Mouse (Mus musculus): Measurements from ENCODE around the gene Zfpl1. TPM values are rescaled to one million over a fixed set of nuclear protein-coding genes. Genes with fewer than 3 reads are reported as not detected.
A peak's percentile ranks its signal among the peaks of the same experiment; 100 is the strongest.
"Not testable (repeated sequence)": the region's sequence is repeated elsewhere in the genome, so short reads cannot be mapped to it uniquely, and the experiment has no call there.

Zfpl1 gene
- polyA plus RNA-seq, 1 experiment from 2014 or later: 84.8 TPM

- ATAC-seq: no peak
- H3K9ac ChIP-seq (replicated peaks): no peak overlapping the region
- no peaks in the 10 kb centered on the region for H3K9me3 ChIP-seq
- H3K4me3 ChIP-seq (replicated peaks): no peak overlapping the region
- WGBS: 84% methylated on average over 7 of the region's 7 CpGs
- H3K36me3 ChIP-seq: peaks cover 77% of the 10 kb centered on the region
- H3K4me1 ChIP-seq (replicated peaks): peaks cover 30% of the 10 kb centered on the region
- H3K27ac ChIP-seq: no peak overlapping the region
- no peaks in the 10 kb centered on the region for H3K27me3 ChIP-seq
- no peak overlapping the region for H3K4me2 ChIP-seq (replicated peaks)
Observed at GRCm38 (mm10) chr19:6052516-6052915, 32.2 kb downstream of the Zfpl1 start.

- Histone ChIP-seq H3K4me3 (replicated peaks) (peak overlapping the region; percentile 96; the same call in 1 of the 2 replicates), H3K9me3 (no peaks in the 10 kb centered on the region), H3K4me1 (replicated peaks) (peaks cover 30% of the 10 kb centered on the region), H3K36me3 (peaks cover 58% of the 10 kb centered on the region), H3K27ac (no peak overlapping the region), H3K4me2 (replicated peaks) (peak overlapping the region; percentile 100; the same call in 1 of the 2 replicates), H3K9ac (replicated peaks) (0 out of 2 replicates have a peak overlapping the region, but pooled peaks have one; percentile 93), H3K27me3 (no peaks in the 10 kb centered on the region)
- 94% methylated on average over 11 of the region's 11 CpGs for WGBS
- no peak for ATAC-seq
Observed at GRCm38 (mm10) chr19:6048681-6049410, 35.9 kb downstream of the Zfpl1 start.

- ATAC-seq: no peak
- WGBS: 90% methylated on average over 8 of the region's 8 CpGs
Observed at GRCm38 (mm10) chr19:6047899-6048166, 36.9 kb downstream of the Zfpl1 start.

GRCm38 (mm10) chr19:6047154-6047898 is 37.4 kb downstream of the Zfpl1 start:
- H3K9me3 ChIP-seq: no peaks in the 10 kb centered on the region
- H3K4me1 ChIP-seq (replicated peaks): peaks cover 30% of the 10 kb centered on the region
- WGBS: 2% methylated on average over 44 of the region's 44 CpGs
- no peaks in the 10 kb centered on the region for H3K27me3 ChIP-seq
- peak overlapping the region; percentile 96 for H3K4me3 ChIP-seq (replicated peaks)
- H3K4me2 ChIP-seq (replicated peaks): peak overlapping the region; percentile 100
- ATAC-seq: peak; percentile 19
- H3K27ac ChIP-seq: peak overlapping the region; percentile 99
- H3K9ac ChIP-seq (replicated peaks): peak overlapping the region; percentile 93
- H3K36me3 ChIP-seq: peaks cover 43% of the 10 kb centered on the region

More at GRCm38 (mm10) chr19:6047899-6048166, 36.9 kb downstream of the Zfpl1 start:
- Histone ChIP-seq H3K4me2 (replicated peaks) (peak overlapping the region; percentile 100), H3K9me3 (no peaks in the 10 kb centered on the region), H3K4me1 (replicated peaks) (peaks cover 30% of the 10 kb centered on the region), H3K4me3 (replicated peaks) (peak overlapping the region; percentile 96), H3K9ac (replicated peaks) (peak overlapping the region; percentile 93), H3K27ac (no peak overlapping the region; the same call in 1 of the 2 replicates), H3K27me3 (no peaks in the 10 kb centered on the region), H3K36me3 (peaks cover 48% of the 10 kb centered on the region)

- peak within 1 kb of the TSS; percentile 96 for H3K4me3 ChIP-seq (replicated peaks)
Observed at GRCm38 (mm10) chr19:6046294-6047153, 38.2 kb downstream of the Zfpl1 start, which contains the start of gene Syvn1. Syvn1 (plus strand) TSS chr19:6046576.

GRCm38 (mm10) chr19:6045366-6046293 is 39.1 kb downstream of the Zfpl1 start:
- H3K4me1 ChIP-seq (replicated peaks): peaks cover 32% of the 10 kb centered on the region
- peak overlapping the region; percentile 96 for H3K4me3 ChIP-seq (replicated peaks)
- H3K9ac ChIP-seq (replicated peaks): peak overlapping the region; percentile 75
- H3K36me3 ChIP-seq: peaks cover 26% of the 10 kb centered on the region
- peak; percentile 60 for ATAC-seq
- H3K4me2 ChIP-seq (replicated peaks): peak overlapping the region; percentile 100
- no peaks in the 10 kb centered on the region for H3K9me3 ChIP-seq
- WGBS: 23% methylated on average over 20 of the region's 20 CpGs
- peak overlapping the region; percentile 99 for H3K27ac ChIP-seq
- H3K27me3 ChIP-seq: no peaks in the 10 kb centered on the region

More at GRCm38 (mm10) chr19:6046294-6047153, 38.2 kb downstream of the Zfpl1 start, which contains the start of gene Syvn1:
- peak; percentile 93 for ATAC-seq
- peaks cover 34% of the 10 kb centered on the region for H3K36me3 ChIP-seq
- peaks cover 32% of the 10 kb centered on the region for H3K4me1 ChIP-seq (replicated peaks)
- peak within 1 kb of the TSS; percentile 93 for H3K9ac ChIP-seq (replicated peaks)
- no peaks in the 10 kb centered on the region for H3K27me3 ChIP-seq
- peak within 1 kb of the TSS; percentile 100 for H3K4me2 ChIP-seq (replicated peaks)
- H3K27ac ChIP-seq: peak within 1 kb of the TSS; percentile 99
- under 1% methylated on average over 65 of the region's 65 CpGs for WGBS
- H3K9me3 ChIP-seq: no peaks in the 10 kb centered on the region

- Histone ChIP-seq H3K4me1 (replicated peaks) (peaks cover 30% of the 10 kb centered on the region), H3K36me3 (peaks cover 10% of the 10 kb centered on the region)
- WGBS: 74% methylated on average over 4 of the region's 4 CpGs
- not testable (repeated sequence) for H3K4me3 ChIP-seq (replicated peaks); H3K27ac ChIP-seq; ATAC-seq; H3K4me2 ChIP-seq (replicated peaks); H3K27me3 ChIP-seq; H3K9ac ChIP-seq (replicated peaks); H3K9me3 ChIP-seq
Observed at GRCm38 (mm10) chr19:6044102-6044501, 40.7 kb downstream of the Zfpl1 start.

GRCm38 (mm10) chr19:6042293-6042692 is 42.5 kb downstream of the Zfpl1 start:
- no peak overlapping the region for H3K4me2 ChIP-seq (replicated peaks)
- H3K4me3 ChIP-seq (replicated peaks): no peak overlapping the region
- H3K27me3 ChIP-seq: no peaks in the 10 kb centered on the region
- ATAC-seq: no peak
- no peak overlapping the region for H3K9ac ChIP-seq (replicated peaks)
- WGBS: 82% methylated on average over 9 of the region's 9 CpGs
- peaks cover 12% of the 10 kb centered on the region for H3K4me1 ChIP-seq (replicated peaks)
- no peaks in the 10 kb centered on the region for H3K36me3 ChIP-seq
- no peaks in the 10 kb centered on the region for H3K9me3 ChIP-seq
- no peak overlapping the region for H3K27ac ChIP-seq

GRCm38 (mm10) chr19:6040002-6040401 is 44.8 kb downstream of the Zfpl1 start:
- Histone ChIP-seq H3K36me3 (no peaks in the 10 kb centered on the region), H3K27me3 (no peaks in the 10 kb centered on the region), H3K4me2 (replicated peaks) (no peak overlapping the region), H3K4me3 (replicated peaks) (no peak overlapping the region), H3K27ac (no peak overlapping the region), H3K4me1 (replicated peaks) (peaks cover 4% of the 10 kb centered on the region), H3K9ac (replicated peaks) (no peak overlapping the region), H3K9me3 (no peaks in the 10 kb centered on the region)
- no peak for ATAC-seq

GRCm38 (mm10) chr19:6038326-6038725 is 46.4 kb downstream of the Zfpl1 start:
- Histone ChIP-seq H3K4me1 (replicated peaks) (peaks cover 2% of the 10 kb centered on the region; the same call in 1 of the 2 replicates), H3K27ac (no peak overlapping the region), H3K36me3 (no peaks in the 10 kb centered on the region), H3K4me2 (replicated peaks) (no peak overlapping the region), H3K9me3 (no peaks in the 10 kb centered on the region), H3K9ac (replicated peaks) (no peak overlapping the region), H3K27me3 (no peaks in the 10 kb centered on the region), H3K4me3 (replicated peaks) (no peak overlapping the region)
- 87% methylated on average over 7 of the region's 7 CpGs for whole genome bisulfite sequencing
- no peak for ATAC-seq

GRCm38 (mm10) chr19:6037695-6038094 is 47.1 kb downstream of the Zfpl1 start:
- no peaks in the 10 kb centered on the region for H3K9me3 ChIP-seq
- H3K36me3 ChIP-seq: no peaks in the 10 kb centered on the region
- H3K27ac ChIP-seq: no peak overlapping the region
- H3K27me3 ChIP-seq: no peaks in the 10 kb centered on the region
- H3K9ac ChIP-seq (replicated peaks): no peak overlapping the region
- H3K4me1 ChIP-seq (replicated peaks): peaks cover 2% of the 10 kb centered on the region; the same call in 1 of the 2 replicates
- no peak overlapping the region for H3K4me3 ChIP-seq (replicated peaks)
- no peak for ATAC-seq
- H3K4me2 ChIP-seq (replicated peaks): no peak overlapping the region

Measured in midbrain, embryonic 13.5 days (tissue).